Mouse (Mus musculus): ENCODE results near the gene Olfr1329.
A peak's percentile ranks its signal among the peaks of the same experiment; 100 is the strongest.
"Not testable (repeated sequence)": the region's sequence is repeated elsewhere in the genome, so short reads cannot be mapped to it uniquely, and the experiment has no call there.

Olfr1329 gene

DNA sequence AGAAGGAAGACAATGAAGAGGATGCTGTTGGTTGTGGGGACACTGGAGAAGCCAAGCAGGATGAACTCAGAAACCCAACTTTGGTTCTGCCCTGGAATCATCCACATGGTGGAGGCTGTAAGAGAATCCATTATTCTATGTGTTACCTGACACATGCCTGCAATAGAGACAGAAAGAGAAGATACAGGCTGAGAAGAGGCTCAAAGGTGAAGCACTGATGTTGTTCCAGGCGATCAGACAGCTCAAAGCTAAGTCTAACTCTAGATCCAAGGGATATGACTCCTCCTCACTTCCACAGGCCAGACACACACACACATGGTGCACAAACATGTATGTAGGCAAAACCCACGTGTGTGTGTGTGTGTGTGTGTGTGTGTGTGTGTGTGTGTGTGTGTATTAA, at the start of gene Olfr1329:
TSS of gene Olfr1329 (minus strand) at position 101 of the 400 bp plus-strand sequence.
- DNase-seq (ENCODE audit: low read depth, low spot score) = not testable (repeated sequence)

DNA sequence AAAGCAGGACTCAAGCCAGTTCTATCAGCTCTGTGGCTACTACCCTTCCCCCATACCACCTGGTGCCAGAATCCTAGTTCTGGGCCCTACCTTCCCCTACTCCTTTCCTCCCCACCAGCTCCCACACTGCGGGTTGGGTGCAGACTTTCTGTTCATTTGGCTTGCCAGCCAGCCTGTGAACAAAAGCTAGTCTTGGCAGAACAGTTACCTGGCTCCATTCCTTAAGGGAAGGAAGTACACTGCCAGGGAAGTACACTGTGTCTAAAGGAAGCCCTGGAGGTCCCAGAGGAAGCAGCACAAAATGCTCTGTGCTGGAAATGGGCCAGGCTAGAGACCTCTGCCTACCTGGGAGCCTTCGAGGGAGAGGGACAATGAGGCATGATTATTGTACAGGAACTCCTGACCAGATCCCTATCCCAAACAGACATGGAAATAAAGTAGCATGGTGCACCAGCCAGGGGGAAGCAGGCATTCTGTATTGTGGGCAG, 43.9 kb upstream of the Olfr1329 start, which contains the start of gene Lao1:
TSS of gene Lao1 (plus strand) at position 438 of the 488 bp plus-strand sequence.
- DNase-seq (ENCODE audit: low read depth, low spot score) = no peak

DNA sequence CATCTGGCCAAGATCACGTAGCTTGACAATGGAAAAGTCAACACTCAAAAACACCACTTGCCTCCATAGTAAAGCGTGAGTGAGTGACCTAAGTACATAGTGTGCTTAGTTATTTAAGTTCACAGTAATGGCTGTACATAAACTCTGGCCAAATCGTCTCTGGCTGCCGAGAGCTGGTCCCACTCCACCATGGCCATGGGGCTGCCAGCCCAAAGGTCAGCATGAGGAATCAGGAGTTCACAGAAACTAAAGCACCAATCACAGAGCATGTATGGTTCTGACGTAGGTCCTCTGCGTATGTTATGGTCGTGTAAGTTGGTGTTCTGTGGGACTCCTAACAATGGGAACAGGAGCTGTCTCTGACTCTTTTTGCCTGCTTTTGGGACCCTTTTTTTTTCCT, 41.5 kb upstream of the Olfr1329 start:
- no peak for DNase-seq (ENCODE audit: low read depth, low spot score)

DNA sequence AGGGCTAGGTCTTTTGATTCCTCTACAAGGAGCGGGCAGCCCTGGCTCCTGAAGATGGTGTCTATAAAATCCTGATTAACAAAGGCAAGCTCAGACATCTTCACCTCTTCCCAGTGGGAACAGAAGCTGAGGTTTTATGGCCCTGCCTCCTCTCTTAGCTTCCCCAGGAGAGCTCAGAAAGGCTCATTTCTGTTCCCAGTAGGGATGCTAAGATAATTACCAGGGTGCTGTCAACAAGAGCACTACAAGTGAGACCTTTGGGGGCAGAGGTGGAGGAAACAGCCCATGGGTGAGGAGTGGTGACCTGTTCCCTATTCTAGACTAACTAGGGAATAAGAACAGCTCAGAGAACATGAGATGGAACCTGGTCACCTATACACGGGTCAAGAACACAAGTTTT, 21.2 kb upstream of the Olfr1329 start, which contains the start of gene Olfr1328:
TSS of gene Olfr1328 (minus strand) at position 101 of the 400 bp plus-strand sequence.
- no peak for DNase-seq (ENCODE audit: low read depth, low spot score)

DNA sequence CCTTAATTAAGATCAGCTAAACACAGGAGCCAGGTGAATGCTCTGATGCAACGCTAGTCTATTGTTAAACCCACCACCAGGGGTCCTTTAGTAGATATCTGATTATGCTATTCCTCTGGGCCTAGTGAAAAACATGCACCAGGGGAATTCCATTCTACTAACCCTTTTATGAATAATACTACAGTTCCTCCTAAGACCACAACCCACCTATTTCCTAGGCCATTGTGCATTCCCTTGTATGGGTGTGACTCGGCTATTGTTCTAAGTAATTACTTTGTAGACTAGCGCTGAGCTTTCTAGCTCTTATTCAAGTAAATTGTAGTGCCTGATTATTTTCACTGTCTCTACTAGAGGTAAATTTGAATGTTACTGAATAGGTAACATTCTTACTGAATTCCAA, 14.1 kb upstream of the Olfr1329 start:
- peak; percentile 60 for DNase-seq (ENCODE audit: low read depth, low spot score)

DNA sequence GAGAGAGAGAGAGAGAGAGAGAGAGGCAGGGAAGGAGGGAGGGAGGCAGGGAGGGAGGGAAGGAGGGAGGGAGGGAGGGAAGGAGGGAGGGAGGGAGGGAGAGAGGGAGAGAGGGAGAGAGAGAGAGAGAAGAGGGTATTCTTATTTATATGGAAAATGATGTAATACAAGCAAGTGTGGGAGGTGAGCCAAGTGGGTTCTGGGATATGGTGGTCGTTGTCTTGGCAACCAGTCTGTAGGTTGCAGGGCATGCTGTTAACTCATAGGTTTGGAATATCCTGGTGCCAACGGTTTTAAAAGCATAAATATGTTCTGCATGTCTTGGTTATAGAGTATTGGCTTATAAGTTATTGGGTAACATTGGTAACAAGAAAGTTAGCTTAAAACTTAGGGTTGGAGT, 15.3 kb downstream of the Olfr1329 start:
- DNase-seq (ENCODE audit: low read depth, low spot score) = no peak

DNA sequence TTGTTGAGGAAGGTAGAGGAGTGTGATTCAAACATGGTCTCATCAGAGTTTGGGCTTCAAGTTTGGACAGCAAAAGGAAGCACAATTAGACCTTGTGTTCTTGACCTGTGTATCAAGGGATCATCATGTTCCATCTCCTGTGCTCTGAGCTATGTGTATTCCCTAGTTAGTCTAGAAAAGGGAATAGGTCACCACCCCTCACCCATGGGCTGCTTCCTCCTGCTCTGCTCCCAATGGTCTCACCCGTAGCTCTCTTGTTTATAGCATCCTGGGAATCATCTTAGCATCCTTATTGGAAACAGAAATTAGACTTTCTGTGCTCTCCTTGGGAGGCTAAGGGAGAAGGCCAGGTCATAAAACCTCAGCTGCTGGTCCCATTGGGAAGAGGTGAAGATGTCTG, 29.0 kb downstream of the Olfr1329 start, which contains the start of gene Olfr1330:
TSS of gene Olfr1330 (plus strand) at position 301 of the 400 bp plus-strand sequence.
- no peak for DNase-seq (ENCODE audit: low read depth, low spot score)

DNA sequence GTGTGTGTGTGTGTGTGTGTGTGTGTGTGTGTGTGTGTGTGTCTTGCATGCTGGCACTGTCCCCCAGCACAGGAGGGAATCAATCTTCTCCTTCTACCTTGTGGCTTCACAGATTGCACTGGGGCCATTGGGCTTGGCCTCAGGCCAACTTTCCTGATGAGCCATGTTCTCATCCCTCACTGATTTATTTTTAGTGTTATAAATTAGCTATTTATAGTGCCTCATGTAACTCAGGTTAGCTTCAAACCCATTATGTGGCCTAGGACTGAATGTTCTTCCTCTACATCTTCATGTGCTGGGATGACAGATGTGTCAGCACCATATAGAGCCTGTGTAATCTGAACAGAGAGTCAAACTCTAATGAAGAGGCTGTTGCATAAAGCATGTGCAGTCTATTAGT, 49.7 kb downstream of the Olfr1329 start:
- DNase-seq (ENCODE audit: low read depth, low spot score) = no peak

Data from ES-CJ7 (cell line).